Mouse (Mus musculus): ENCODE results near the gene Cdiptos.
A peak's percentile ranks its signal among the peaks of the same experiment; 100 is the strongest.

Gene Cdiptos

DNA sequence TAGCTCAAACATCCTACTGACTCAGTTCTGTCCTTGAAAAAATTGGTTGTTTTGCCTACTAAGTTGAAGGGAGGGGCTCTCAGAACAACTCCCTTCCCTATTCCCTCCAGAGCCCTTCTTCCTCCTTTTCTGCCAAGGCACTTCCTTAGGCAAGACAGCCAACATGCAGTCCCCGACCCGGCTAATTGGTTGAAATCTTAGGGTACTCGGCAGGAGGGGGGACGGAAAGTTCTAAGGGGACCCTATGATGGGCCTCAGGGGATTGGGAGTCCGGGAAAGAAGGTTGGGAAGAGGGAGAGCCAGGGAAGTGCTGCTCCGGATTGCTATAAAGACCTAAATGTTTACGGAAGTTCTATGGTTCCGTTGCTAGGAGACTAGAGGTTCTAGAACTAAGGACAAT, 405 bp downstream of the Cdiptos start:
- no peak for DNase-seq (ENCODE audit: low spot score)

DNA sequence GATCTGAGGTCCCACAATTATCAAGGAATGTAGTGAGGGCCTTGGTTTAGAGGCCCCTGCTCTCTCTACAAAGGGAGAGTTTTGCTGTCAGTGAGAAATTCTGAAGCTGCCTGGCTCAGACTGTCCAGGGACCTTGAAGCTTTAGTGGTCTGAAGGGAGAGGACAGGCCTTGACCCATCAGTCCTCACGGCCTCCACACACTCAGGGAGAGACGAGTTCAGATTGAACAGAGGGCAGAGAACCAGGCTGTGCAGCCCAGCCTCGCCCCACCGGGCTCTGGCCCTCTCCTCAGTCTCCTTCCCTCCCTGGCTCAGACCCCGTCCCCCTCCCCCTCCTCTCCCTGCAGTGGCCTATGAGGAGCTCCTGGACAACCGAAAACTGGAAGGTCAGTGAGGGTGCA, 8.5 kb downstream of the Cdiptos start:
- no peak for DNase-seq (ENCODE audit: low spot score)

- DNase-seq (ENCODE audit: low spot score), result no peak
Measured at GRCm38 (mm10) chr7:126965568-126965967, 10.3 kb downstream of the Cdiptos start.

DNA sequence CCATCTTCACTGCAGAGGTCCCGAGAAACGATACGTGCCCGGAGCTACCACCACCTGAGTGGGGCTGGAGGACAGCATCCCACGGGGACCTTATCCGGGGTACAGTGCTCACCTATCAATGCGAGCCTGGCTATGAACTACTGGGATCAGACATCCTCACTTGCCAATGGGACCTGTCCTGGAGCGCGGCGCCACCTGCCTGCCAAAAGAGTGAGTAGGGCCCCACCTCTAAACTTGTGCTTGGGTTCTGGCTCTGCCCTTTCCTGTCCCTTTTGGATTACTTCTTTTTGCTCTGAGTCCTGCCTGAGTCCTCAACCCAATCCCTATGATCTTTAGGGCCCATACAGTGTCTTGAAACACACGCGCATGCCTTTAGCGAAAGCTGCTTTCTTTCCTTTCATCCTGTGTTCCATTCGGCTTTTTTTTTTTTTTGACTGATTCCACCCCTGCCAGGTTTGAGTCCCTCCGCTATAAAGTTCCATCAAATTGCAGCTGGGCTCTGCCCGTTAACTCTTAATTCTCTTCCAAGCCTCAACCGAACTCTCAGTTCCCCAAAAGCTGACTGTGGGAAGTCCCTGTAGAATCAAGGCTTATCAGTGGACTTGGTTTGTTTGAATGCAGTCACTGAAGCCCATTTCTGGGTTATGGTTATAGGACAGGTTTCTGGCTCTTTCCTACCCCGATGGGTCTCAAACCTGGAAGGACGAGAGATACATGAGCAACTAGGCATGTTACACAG, 12.2 kb downstream of the Cdiptos start:
- peak; percentile 69 for DNase-seq (ENCODE audit: low spot score)

DNA sequence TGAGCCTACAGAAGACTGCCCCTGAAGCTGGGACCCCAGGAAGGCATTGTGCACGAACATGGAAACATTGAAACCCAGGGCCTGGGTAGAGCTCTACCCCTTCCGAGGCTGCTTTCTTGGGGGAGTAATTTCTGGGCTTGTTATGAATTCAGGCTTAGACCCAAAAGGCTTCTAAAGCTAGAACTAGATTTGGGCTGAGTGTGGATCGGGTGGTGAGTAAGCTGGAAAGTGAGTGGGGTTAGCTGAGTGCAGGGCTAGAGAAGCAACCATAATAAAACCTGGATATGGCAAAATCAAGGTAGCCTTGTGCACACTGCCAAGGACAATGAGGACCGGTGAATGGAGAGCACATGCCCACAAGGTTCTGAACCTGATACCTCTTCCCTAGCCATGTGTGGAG, 13.9 kb downstream of the Cdiptos start:
- no peak for DNase-seq (ENCODE audit: low spot score)

- DNase-seq (ENCODE audit: low spot score), result no peak
Measured at GRCm38 (mm10) chr7:126961095-126961494, 14.8 kb downstream of the Cdiptos start.

DNA sequence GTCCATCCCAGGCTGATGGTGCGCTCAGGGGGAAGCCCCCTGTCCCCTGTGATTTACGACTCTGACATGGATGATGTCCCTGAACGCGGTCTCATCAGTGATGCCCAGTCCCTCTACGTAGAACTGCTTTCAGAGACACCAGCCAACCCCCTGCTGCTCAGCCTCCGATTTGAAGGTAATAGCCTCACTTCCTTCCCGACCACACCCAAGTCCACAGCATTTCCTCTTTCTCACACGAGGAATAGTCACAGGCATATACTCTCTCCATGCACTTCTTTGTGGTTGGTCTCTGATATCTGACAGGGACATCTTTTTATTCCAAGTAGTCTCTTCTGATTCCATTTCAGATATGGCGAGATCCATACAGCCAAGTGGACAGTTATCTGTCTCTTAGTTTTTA, 16.1 kb downstream of the Cdiptos start:
- no peak for DNase-seq (ENCODE audit: low spot score)

- DNase-seq (ENCODE audit: low spot score), result no peak
Measured at GRCm38 (mm10) chr7:126955125-126955524, 20.8 kb downstream of the Cdiptos start.

DNA sequence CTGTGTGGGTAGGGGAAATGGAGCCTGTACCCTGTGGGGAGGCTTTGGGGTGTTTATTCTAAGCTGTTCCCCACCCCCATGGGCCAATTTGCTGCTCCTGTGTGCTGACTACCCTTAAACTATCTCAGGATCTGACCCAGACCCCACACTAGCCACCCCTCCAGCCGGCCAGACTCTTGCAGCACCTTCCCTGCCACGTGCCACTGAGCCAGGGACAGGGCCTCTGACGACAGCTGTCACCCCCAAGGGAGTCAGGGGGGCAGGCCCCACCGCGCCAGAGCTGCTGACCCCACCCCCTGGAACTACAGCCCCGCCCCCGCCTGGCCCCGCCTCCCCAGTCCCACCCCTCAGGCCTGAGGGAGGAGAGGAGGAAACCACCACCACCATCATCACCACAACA, 23.3 kb downstream of the Cdiptos start:
- DNase-seq (ENCODE audit: low spot score), result no peak

DNA sequence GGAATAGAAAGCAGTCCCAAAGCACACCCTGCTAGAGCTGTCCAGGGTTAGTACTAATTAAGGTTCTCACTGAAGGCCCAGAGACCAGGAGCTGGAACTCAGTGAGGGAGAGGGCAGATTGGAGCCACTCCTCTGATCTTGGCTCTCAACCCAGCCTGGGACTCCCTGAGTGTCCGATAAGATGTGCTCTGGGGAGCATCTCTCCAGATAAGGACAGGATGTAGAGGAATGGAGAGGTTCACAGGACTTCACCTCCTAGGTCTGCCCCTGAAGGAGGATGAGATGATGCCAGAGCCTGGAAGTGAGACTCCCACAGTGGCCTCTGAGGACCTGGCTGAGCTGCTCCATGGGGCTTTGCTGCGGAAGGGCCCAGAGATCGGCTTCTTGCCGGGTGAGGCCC, 24.2 kb downstream of the Cdiptos start:
- no peak for DNase-seq (ENCODE audit: low spot score)

GRCm38 (mm10) chr7:126950647-126951615, 25.0 kb downstream of the Cdiptos start:
- no peak for DNase-seq (ENCODE audit: low spot score)

GRCm38 (mm10) chr7:126949793-126950646, 25.9 kb downstream of the Cdiptos start, which contains the start of gene Sez6l2:
Gene Sez6l2 (plus strand): TSS chr7:126950563.
- peak; percentile 97 for DNase-seq (ENCODE audit: low spot score)

GRCm38 (mm10) chr7:126949403-126949792, 26.5 kb downstream of the Cdiptos start, which contains the start of gene Asphd1:
Gene Asphd1 (minus strand): TSS chr7:126949582.
- DNase-seq (ENCODE audit: low spot score), result no peak

DNA sequence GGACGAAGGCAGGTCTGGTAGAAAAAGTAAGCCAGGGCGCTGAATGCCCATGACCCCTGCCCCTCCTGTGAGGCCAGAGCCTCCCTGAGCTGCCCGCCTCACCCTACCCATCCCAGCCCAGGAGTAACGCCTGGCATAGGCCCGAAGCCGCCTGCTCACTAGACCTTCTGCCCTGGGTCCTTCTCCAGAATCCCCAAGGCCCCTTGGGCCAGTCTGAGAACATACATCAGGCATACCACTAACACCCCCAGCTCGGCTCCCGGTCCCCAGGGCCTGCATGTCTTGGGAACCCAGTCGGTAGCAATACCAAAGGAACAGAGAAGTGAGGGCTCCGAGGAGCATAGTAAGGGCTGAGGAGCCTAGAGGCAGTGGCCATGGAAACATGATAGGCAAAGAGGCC, 27.3 kb downstream of the Cdiptos start:
- DNase-seq (ENCODE audit: low spot score), result no peak

GRCm38 (mm10) chr7:126946530-126946929, 29.4 kb downstream of the Cdiptos start:
- DNase-seq (ENCODE audit: low spot score), result peak; percentile 71

- no peak for DNase-seq (ENCODE audit: low spot score)
Measured at GRCm38 (mm10) chr7:126941801-126942200, 34.1 kb downstream of the Cdiptos start.

DNA sequence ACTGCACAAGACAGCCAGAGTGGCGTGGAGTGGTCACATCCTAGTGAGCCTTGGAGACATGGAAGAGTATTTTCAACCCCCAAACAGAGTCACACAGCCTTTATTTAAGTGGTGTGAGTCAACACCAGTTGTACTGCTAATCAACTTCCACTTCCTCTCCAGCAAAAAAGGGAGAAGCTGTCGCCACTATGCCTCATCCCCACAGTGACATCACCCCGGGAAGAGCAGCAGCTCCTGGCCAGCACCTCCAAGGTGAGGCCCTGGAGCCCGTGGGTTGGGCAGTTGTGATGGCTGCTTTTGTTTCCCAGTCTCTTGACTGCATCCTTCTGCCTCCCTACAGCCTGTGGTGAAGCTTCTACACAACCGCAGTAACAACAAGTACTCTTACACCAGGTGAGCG, 34.7 kb downstream of the Cdiptos start:
- DNase-seq (ENCODE audit: low spot score), result no peak

DNA sequence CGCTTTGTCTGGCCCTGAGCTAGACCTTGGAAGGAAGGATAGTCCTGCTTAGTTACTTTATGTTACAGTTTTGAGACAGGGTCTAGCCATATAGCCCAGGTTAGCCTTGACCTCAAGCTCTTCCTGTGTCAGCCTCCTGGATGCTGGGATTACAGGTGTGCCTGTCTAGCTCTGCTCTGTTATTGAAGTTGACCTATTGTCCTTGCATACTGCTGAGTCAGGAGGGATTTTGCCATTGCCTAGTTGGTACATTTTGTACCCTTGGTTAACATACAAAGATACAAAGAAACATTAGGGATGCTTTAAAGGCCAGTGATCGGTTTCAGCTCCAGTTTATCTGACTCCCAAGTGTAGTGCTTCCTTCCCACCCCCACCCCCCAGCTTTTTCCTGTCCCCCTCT, 43.2 kb downstream of the Cdiptos start:
- DNase-seq (ENCODE audit: low spot score), result no peak

DNA sequence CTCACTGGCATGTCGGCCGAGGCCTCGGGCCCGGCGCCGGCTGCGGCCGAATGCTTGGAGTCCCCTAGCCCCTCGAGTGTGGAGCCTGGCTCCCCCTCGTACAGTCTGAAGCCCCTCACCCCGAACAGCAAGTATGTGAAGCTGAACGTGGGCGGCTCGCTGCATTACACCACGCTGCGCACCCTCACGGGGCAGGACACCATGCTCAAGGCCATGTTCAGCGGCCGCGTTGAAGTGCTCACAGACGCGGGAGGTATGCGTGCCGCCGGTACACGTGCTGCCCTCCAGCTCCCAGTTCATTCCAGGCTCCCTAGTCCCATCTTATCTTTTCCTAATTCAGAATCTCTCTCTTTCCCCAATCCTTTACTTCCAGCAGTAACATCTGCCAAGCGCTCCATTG, 46.9 kb downstream of the Cdiptos start:
- DNase-seq (ENCODE audit: low spot score), result peak; percentile 65

DNA sequence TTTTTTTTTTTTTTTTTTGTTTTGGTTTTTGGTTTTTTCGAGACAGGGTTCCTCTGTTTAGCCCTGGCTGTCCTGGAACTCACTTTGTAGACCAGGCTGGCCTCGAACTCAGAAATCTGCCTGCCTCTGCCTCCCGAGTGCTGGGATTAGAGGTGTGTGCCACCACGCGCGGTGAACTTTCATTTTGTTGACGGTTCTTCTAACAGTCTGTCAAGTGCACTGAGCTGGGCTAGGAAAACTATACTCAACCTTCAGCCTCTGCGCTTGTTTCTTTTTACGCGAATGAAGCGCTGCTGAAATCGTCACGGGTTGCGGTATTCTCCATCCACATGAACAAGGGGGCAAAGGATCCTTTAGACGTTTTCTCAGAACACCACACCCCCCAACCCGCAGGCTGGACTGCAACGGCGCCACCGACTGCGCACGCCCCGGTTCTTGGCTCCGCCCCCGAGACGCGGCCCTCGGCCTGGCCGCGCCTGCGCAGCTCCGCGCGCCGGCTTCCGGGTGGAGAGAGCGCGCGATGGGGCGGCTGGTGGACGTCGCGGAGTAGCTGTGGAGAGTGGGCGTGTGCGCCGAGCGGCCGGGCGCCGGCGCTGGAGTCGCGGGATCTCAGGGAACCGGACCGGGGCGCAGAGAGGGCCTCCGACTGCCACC, 47.4 kb downstream of the Cdiptos start, which contains the start of gene Kctd13:
Kctd13 (plus strand) TSS at position 496 of the 654 bp plus-strand sequence.
- DNase-seq (ENCODE audit: low spot score), result peak; percentile 97

- no peak for DNase-seq (ENCODE audit: low spot score)
Measured at GRCm38 (mm10) chr7:126926299-126926698, 49.6 kb downstream of the Cdiptos start.
